Mouse (Mus musculus): Measurements from ENCODE around the gene Mas1. TPM values are rescaled to one million over a fixed set of nuclear protein-coding genes. Genes with fewer than 3 reads are reported as not detected.

The Mas1 gene
- total RNA-seq, 2 experiments from 2014 or later = not detected

GRCm38 (mm10) chr17:12872275-12873028 is 4.5 kb upstream of the Mas1 start:
- no peak for DNase-seq

GRCm38 (mm10) chr17:12868640-12869039 is 697 bp upstream of the Mas1 start:
- DNase-seq = no peak

- no peak for DNase-seq
Observed at GRCm38 (mm10) chr17:12866853-12867252, 1.1 kb downstream of the Mas1 start.

- DNase-seq = no peak
Observed at GRCm38 (mm10) chr17:12865407-12865806, 2.5 kb downstream of the Mas1 start.

GRCm38 (mm10) chr17:12864111-12864510 is 3.8 kb downstream of the Mas1 start:
- no peak for DNase-seq

- no peak for DNase-seq
Observed at GRCm38 (mm10) chr17:12859006-12859520, 8.9 kb downstream of the Mas1 start.

- DNase-seq = no peak
Observed at GRCm38 (mm10) chr17:12858072-12858471, 9.9 kb downstream of the Mas1 start.

GRCm38 (mm10) chr17:12857395-12857794 is 10.5 kb downstream of the Mas1 start:
- DNase-seq = no peak

- no peak for DNase-seq
Observed at GRCm38 (mm10) chr17:12854386-12854785, 13.6 kb downstream of the Mas1 start.

GRCm38 (mm10) chr17:12853821-12854220 is 14.1 kb downstream of the Mas1 start:
- no peak for DNase-seq

GRCm38 (mm10) chr17:12851689-12852088 is 16.3 kb downstream of the Mas1 start:
- no peak for DNase-seq

- DNase-seq = peak; percentile 18 to 19
Observed at GRCm38 (mm10) chr17:12849778-12850382, 18.1 kb downstream of the Mas1 start.

GRCm38 (mm10) chr17:12847736-12848135 is 20.2 kb downstream of the Mas1 start:
- DNase-seq = no peak

- no peak for DNase-seq
Observed at GRCm38 (mm10) chr17:12846474-12846873, 21.5 kb downstream of the Mas1 start.

GRCm38 (mm10) chr17:12845862-12846261 is 22.1 kb downstream of the Mas1 start:
- DNase-seq = no peak

- DNase-seq = no peak
Observed at GRCm38 (mm10) chr17:12844540-12844939, 23.4 kb downstream of the Mas1 start.

GRCm38 (mm10) chr17:12843826-12844225 is 24.1 kb downstream of the Mas1 start:
- no peak for DNase-seq

GRCm38 (mm10) chr17:12839475-12840267 is 28.3 kb downstream of the Mas1 start:
- no peak for DNase-seq

GRCm38 (mm10) chr17:12835738-12836137 is 32.2 kb downstream of the Mas1 start:
- no peak for DNase-seq

GRCm38 (mm10) chr17:12834826-12835225 is 33.1 kb downstream of the Mas1 start:
- no peak for DNase-seq

- DNase-seq = no peak
Observed at GRCm38 (mm10) chr17:12834317-12834716, 33.6 kb downstream of the Mas1 start.

GRCm38 (mm10) chr17:12832657-12833056 is 35.3 kb downstream of the Mas1 start:
- no peak for DNase-seq

GRCm38 (mm10) chr17:12832231-12832630 is 35.7 kb downstream of the Mas1 start:
- peak; percentile 91 for DNase-seq

Measured in adrenal gland, postnatal 36 days (tissue).